Mouse (Mus musculus) naive thymus-derived CD4-positive, alpha-beta T cell, adult 2 months (primary cell): ENCODE measurements around the gene Dtx3l.
"Not testable (repeated sequence)": the region's sequence is repeated elsewhere in the genome, so short reads cannot be mapped to it uniquely, and the experiment has no call there.

Experiments used
- DNase-seq: peaks from one replicate; pipeline ENCODE4 v3.0.0-alpha.2; 2011; ENCODE audit warnings: low read depth

The Dtx3l gene

DNA sequence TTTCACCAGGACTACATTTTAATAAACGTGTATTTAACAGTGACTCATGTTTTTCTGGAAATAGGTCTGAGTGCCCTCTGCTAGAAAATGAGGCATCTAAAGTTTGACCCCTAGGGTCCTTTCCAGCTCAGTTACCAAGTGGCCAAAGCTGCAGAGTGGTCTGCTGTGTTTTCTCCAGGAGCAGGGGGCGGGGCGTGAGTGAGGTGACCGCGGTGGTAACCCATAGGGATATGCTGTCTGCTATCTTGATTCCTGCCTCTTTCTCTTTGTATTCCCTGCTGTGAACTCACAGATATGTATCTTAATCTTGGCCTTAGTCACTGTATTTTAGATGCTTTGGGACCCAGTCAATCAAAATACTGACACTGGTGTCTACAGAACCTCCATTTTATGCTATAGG lies 14.6 kb downstream of the Dtx3l start:
- DNase-seq: no peak

DNA sequence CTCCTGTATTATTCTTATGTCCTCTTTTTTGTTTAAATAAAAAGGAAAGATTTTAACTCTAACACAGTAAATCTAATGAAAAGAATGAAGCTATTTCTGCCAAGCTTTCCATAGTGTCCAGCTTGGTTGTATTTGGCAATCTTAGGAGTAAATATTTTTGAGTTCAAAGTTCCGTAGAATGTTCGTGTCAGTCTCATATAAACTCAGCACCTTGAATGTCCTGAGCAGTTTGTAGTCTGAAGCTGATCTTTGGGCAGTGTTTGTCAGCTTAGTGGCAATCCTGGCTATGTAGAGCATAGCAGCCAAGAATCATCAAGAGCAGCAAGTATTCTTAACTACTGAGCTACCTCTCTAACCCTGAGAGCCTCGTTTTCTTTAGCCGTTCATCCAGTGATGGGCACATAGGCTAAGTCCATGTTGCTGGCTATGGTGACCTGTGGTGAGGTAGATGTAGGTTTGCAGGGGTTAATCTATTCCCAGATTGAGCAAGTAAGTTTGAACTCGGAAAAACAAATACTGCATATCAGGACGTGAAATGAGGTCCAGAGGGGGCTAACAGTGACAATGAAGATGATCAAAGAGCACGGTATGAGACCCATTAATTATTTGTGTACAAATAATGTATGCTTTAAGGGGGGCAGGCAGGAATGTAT lies 15.3 kb downstream of the Dtx3l start:
- no peak for DNase-seq

DNA sequence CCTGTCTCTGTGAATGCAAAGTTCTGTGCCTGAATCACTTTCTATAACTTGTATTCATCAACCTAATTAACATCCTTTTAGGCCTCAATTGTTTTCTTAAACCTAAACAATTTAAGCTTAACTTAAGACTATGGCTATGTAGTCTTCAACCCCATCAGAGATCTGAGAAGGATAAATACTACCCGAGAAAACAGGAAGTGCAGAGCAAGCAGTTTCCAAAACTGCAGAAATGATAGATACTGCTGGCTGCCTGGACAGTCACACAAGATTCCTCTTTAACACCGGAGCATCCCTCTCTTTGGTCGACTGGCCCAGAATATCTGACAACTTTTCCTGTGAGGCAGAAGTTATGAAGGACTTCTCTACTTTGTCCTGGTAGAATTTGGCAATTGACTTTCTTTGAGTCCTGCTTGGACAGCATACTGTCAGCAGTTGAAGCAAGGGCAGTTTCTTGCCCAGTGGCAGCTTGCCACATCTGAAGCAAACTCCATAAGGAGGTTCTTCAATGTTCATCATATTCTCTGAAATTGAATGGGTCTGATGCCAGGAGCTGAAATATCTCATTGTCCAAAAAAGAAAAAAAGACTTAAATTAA lies 16.6 kb downstream of the Dtx3l start:
- DNase-seq: no peak

DNA sequence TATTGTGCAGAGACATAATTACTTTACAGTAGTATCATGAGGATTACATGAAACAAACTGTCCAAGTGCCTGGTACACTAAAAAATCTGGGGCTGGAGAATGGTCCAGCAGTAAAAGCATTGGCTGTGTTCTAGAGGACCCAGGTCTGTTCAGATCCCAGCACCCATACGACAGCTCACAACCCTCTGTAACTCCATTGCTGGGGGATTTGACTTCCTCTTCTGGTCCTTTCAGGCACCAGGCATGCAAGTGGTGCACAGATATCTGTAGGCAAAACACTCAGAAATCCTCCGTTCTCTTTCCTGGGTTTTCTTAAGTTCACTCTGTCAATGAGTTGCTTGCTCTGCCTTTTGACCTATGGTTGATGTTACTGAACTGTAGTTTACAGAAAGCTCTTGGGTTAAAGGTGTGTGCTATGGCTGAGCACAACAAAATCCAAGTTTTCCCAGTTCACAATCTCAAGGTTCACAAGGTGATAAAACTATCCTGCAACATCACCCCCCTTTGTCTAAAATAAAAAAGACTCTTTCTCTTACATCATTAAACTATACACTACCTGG lies 17.2 kb downstream of the Dtx3l start:
- DNase-seq: no peak

DNA sequence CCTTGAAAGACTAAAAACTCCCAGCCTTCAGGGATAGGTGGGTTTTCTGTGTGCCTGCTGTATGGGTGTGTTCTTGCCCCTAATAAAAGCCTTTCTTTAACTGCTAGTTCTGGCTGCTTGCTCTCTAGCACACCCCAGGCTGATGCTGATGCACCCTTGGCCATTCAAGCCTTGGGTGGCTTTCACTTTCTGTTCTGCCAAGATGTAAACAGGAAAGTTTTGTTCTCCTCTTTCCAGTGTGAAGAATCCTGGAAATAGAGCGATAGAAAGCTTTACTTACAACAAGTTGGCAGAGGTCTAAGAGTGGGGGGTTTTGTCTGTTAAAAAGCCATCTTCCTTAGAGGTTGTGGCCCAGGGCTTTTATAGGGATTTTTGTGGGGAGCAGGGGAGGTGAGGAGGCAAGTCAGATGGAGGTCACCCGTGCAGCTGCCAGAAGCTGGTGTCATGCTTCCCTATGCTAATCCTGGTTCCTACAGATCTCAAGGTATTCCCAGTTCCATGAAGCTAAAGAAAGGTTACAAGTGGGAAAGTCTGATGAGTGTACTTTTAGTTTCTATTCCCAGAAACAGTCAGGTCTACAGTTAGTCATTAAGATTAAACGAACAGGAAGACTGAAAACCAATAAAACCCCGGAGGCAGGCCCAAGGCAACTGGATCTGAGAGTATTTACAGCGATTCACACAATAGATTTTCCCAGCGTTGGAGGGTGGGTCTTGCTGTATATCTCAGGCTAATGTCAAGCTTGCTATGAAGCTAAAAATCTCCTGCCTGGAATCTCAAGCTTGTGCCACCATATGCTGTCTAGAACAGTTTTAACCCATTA lies 20.0 kb downstream of the Dtx3l start:
- DNase-seq: peak; percentile 76

DNA sequence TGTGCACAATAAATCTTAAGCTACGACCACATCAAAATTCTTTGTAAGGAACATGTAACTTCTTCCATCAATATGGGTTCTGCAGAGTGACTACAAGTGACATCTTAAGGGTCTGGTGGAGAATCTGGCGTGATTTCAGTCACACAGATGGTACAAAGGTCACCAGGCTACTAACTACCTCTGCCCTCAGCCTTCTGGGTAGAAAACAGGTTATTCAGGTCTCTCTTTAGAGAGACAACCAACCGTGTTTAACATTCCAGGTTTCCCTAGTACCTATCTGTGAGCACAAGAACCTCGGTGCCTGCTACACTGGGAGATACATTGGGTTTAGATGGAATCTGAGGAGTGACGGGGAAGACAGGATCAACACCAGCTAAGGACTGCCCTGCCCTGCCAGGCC lies 24.6 kb downstream of the Dtx3l start:
- no peak for DNase-seq

DNA sequence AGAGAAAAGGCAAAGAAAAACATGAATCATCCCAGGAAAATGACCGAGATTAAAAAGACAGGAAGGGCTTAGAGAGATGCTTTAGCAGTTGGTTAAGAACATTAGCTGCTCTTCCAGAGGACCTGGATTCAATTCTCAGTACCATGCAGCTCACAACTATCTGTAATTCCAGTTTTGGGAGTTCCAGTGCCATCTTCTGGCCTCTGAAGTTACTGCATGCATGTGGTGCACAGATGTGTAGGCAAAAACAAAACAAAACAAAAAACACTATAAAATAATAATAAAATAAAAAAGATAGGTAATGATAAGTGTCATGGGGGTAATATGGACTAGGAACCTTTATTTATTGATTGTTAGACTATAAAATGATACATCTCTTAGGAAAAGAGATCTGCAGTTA lies 25.4 kb downstream of the Dtx3l start:
- DNase-seq: peak; percentile 65

DNA sequence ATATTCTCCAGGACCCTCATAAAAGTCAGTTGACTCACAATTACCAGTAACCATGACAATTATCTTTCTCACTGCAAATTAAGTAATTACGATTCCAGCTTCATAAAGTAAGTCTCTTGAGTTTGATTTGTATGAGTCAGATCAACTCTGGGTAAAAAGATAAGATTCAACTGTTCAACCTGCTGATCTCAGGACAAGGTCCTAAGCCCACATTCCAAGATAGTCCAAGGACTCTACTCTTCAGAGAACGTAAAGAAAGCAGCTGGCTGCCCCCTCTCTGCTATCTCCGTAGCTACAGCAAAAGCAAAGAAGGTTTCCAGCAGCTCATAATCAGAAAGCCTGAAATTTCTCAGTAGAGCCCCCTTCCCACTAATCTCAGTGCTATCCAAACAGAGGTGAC lies 27.5 kb downstream of the Dtx3l start:
- no peak for DNase-seq

DNA sequence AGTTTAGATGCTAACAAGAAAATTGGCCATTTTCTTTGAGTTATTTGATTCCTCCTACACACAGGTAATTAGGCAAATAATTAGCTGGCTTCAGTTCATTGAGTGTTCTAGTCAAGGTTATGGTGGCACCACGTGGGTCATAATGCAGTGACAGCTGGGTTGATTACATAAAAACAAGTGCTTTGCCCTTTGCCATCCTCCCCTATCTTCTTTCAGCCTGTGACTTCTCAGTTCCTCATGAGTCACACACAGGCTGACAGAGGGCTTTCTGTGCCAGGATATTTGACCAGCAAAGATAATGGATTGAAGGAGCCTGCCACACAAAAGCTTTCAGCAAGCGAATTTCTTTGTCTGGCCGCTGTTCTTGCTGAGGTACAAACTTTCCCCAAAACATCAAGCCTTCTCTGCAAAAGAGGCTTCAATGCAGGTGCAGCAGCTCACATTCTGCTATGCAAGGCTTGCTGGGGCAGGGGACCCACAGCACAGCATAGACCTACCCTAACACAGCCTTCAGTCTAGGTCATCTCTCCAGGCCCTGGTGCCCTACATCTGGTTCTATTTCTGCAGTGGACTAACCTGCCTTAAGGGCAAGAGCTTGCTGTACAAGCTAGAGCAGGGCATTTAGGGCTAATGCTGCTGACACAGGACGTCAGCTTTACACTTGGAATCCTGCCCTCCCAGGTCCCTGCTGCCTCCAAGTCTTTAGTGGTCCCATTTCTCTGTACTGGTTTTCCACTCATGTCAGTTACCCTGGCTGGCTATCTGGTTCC lies 31.3 kb downstream of the Dtx3l start:
- DNase-seq: no peak

DNA sequence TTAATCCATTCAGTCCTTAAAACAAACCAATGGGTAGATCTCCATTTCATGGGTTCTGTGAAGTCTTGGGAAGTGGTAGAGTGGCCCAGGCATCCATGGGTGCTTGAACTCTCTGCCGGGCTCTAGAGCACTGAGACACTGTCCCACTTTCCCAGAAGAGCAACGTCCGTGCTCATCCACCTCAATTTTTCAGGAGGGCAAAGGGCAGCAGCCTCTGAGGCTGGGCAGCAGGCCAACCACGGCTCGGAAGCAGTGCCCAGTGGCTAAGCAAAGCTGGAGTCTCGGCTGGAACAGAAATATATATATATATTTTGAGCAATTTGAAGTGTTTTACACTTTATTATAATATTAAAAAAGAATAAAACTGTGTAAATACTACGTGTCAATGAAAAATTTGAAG lies 32.1 kb downstream of the Dtx3l start:
- no peak for DNase-seq

DNA sequence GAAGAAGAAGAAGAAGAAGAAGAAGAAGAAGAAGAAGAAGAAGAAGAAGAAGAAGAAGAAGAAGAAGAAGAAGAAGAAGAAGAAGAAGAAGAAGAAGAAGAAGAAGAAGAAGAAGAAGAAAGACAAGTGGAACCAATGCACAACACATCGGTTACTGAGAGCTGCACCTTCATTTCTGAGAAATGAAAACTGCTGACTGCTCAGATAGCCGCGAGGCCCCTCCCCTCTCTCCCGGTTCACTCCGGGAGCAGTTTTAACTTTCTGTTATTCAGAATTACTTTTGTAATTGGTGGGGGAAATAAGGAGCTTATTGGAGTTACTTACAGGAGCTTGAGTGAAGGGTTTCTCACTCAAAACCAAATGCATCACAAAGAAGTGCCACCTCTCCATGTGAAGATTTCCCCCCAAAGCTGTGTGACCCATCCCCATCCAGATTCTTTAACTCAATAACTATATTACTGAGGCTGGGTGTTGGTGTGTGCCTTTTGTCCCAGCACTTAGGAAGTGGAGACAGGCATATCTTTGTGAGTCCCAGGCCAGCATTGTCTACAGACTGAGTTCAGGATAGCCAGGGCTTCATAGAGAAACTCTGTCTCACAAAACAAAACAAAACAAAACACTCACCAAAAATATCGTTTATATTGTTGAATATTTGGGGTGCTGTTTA lies 33.0 kb downstream of the Dtx3l start:
- peak; percentile 12 for DNase-seq

DNA sequence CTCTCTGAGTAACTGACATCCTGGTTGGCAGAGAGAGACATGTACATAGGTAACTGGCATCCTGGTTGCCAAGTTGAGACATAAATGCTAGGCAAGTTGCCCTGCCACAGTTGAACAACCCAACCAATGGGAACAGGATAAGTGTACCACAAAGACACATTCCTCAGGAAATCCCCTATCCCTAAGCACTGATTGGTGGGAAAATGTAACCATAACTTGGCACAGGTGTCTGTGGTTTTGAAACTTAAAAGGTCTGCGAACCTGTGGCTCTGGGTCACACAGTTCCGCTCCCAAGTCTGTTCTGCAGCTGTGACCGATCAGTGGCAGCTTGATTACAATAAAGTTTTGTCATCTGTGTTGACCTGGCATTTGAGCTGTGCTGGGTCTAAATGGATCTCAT lies 33.6 kb downstream of the Dtx3l start:
- DNase-seq: peak; percentile 58

DNA sequence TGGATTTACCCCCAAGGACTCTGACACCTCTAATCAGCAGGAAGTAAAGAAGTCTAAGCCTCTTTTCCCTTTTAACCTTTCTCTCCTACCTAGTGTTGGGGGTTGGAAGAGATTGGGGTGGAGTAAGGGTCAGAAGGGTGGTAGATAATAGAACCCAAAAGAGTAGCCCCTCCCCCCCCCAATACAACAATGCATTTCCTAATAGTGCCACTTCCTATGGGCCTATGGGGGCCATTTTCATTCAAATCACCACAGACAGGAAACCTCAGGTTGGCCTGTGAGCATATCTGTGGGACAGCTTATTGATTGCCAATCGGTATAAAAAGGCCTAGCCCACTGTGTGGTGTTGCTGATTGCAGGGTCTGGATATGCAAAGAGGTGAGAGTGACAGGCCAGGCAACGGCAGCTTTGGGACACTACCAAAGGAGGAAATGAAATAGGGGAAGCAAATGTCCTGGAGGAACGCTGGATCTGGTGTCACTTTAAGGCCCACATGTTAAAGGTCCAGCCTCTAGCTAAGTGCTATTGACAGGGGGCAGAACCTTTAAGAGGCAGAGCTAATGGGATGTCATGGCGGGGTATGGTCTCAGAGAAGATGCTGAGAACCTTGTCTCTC lies 34.7 kb downstream of the Dtx3l start:
- DNase-seq: no peak

DNA sequence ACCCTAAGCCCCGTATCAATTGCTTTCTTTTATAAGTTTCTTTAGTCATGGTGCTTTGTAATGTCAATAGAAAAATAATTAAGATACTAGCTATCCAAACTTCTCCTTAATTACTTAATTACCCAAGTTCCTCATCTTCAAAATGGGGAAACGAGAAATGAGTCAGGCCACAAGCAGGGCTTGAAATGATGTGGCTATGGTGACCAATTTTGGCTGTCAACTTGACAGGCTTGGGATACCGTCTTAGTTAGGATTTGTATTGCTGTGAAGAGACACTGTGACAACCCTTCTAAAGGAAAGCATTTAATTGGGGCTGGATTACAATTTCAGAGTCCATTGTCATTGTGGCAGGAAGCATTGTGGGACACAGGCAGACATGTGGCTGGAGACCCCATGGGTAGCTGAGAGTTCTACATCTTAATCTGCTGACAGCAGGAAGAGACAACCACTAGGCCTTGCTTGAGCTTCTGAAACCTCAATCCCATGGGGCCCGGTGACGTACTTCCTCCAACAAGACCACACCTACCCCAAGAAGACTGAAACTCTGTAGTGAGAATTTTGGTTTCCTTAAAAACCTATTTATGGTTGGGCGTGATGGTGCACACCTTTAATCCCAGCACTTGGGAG lies 35.8 kb downstream of the Dtx3l start:
- no peak for DNase-seq

DNA sequence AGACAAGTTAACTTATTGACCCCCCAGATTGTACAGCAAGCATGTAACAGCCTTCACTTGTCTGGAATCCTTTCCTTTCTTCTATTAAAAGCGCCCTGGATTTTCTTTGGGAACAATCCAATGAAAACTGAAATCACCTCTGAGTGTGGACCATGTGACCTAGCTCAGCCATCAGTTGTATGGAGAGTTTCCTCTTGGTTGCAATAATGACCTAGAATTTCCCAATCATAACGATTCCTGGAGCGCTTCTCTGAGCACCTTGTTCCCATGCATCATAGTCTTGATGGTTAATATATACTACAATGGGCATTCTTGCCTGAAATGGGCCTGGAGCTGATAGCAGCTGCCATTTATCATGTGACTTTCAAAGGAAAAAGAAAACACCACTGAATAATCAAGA lies 38.4 kb downstream of the Dtx3l start:
- DNase-seq: no peak

DNA sequence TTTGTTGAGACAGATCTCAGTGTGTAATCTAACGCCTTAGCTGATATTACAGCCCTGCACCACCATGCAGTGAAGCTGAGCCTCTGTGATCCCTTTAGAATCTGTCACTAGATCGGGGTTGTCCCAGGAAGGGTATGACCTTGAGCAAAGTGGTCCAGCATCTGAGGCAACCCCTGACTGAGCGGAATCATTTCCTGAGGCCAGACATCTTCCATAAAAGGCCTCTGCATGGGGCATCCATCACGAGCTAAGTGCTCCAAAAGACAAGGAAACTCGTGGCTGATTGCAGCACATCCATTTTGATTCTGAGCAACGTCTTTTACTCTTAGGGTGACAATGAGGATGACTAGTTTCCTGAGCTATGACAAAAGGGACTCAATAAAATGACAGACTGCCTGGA lies 44.0 kb downstream of the Dtx3l start:
- no peak for DNase-seq

DNA sequence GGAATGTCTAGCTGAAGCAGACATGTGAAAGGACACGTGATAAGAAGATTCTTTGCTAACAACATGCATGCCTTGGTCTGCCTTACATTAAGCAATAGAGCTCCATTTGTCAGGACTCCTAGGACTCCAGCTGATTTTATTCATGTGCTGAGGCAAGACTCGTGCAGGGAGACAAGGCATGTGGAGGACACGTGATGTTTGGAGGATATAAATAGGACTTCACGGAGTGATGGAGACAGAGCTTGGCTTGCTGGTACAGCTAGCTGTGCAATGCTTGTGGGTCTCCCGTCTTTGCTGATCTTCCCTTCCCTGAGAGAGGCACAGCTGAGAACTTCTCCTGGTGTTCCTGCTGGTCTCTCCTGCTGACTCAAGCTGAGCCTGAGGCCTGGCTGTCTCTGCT lies 47.3 kb downstream of the Dtx3l start:
- not testable (repeated sequence) for DNase-seq

DNA sequence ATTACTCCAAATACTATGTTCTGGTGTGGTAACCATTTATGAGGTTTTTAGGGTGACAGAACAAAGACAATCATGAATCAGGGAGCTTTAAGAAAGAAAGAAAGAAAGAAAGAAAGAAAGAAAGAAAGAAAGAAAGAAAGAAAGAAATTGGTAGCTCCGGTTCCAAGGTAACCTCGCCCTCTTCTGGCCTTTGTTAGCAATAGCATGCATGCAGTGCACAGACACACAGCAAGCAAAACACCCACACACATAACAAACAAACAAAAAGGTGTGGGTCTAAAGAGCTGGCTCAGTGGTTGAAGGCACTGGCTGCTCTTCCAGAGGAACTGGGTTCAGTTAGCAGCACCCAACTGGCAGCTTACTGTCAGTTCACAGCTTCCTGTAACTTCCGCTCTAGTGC lies 48.3 kb downstream of the Dtx3l start:
- DNase-seq: peak; percentile 28

DNA sequence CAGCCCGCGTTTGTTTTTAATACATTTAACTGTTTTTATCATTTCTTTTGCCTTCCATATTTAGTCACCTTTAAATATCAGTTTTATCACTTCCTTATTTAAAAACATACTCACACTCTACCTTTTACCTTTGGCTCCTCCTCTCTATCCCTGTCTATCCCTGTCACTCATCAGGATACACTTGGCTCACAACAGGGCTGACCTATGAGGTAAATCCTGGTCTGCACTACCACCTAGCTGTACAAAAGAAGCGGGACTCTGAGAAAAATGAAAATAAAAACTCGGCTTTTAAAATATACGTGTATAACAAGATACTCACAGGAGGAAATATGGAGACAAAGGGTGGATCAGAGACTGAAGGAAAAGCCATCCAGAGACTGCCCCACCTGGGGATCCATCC lies 50.0 kb downstream of the Dtx3l start:
- no peak for DNase-seq

DNA sequence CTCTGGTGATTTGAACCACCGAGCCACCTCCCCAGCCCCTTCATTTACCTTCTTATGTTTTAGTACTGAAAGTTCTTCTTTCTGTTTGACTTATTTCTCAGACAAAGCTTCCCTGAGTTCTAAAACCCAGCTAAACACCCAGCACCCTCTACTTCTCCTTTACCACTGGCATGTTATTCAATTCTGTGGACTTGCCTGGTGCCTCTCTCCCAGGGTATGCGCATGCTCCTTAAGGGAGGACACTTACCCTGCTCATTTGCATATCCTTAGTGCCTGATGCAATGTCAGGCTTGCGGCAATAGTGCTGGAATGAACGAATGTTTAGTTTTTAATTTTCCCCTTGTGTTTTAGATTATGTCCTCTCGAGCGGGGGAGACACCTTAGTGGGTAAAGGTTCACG lies 50.8 kb downstream of the Dtx3l start:
- no peak for DNase-seq
